Mouse (Mus musculus) heart, adult 2 months (tissue): ENCODE measurements around the gene Zfp1. TPM values are rescaled to one million over a fixed set of nuclear protein-coding genes. Genes with fewer than 3 reads are reported as not detected.

Experiments
- DNase-seq, 2 experiments: peaks; one replicate each; pipeline ENCODE4 v3.0.0; 2021
- H3K27ac ChIP-seq: fragments of 200-600 bp; 2 replicates; pipeline ENCODE4 v1.8.1; 2022
- H3K27me3 ChIP-seq: fragments of 200-500 bp; 2 replicates; pipeline ENCODE4 v1.6.1; 2012; ENCODE audit warnings: mild to moderate bottlenecking, low read length, inconsistent platforms, mixed read lengths; ENCODE audit not compliant: control insufficient read depth, insufficient read depth
- H3K36me3 ChIP-seq: fragments of 200-500 bp; 2 replicates; pipeline ENCODE4 v1.6.1; 2012; ENCODE audit warnings: low read length, inconsistent platforms; ENCODE audit not compliant: control insufficient read depth, insufficient read depth
- H3K4me1 ChIP-seq: fragments of 200-500 bp; 2 replicates; pipeline ENCODE4 v1.6.1; 2011; ENCODE audit warnings: low read length; ENCODE audit not compliant: control insufficient read depth, insufficient read depth
- H3K4me3 ChIP-seq: fragments of 200-600 bp; 2 replicates; pipeline ENCODE4 v1.8.1; 2022
- H3K79me2 ChIP-seq: fragments of 200-500 bp; replicated peaks from 2 replicates; pipeline ENCODE4 v1.6.1; 2012; ENCODE audit warnings: mild to moderate bottlenecking, inconsistent platforms, low read length, moderate library complexity, mixed read lengths; ENCODE audit not compliant: control insufficient read depth, insufficient read depth
- H3K9ac ChIP-seq: fragments of 200-500 bp; 2 replicates; pipeline ENCODE4 v1.6.1; 2012; ENCODE audit warnings: low read depth, mild to moderate bottlenecking, control low read depth, inconsistent platforms, low read length, mixed read lengths
- CTCF ChIP-seq: fragments of 200-600 bp; IDR thresholded peaks from 2 replicates; pipeline ENCODE4 v1.8.1; 2022; ENCODE audit warnings: antibody characterized with exemption, mild to moderate bottlenecking, moderate library complexity
- EP300 ChIP-seq: fragments of 200-500 bp; IDR thresholded peaks from 2 replicates; pipeline ENCODE4 v1.6.1; 2011; ENCODE audit warnings: low read depth, low read length, control low read depth; ENCODE audit not compliant: insufficient read depth
- POLR2A ChIP-seq: fragments of 200-500 bp; IDR thresholded peaks from 2 replicates; pipeline ENCODE4 v1.6.1; 2011; ENCODE audit warnings: mild to moderate bottlenecking, low read depth, low read length, control low read depth; ENCODE audit not compliant: insufficient read depth
- WGBS: fragments of 180-500 bp; shearing (Covaris S2); methylation state at CpG from one replicate; pipeline ENCODE4 v1.1.7; 2018; 5-methylcytosine and 5-hydroxymethylcytosine counted together
- intact Hi-C: fragments of 180-260 bp; cut with DNase I; formaldehyde crosslinking; loops from one replicate; pipeline ENCODE4 v1.15.1; 2025
- polyA plus RNA-seq: library from polyadenylated mRNA; depleted of rRNA; stranded (reverse); fragments of >200 nt; gene quantifications from 2 replicates; pipeline ENCODE4 v1.2.3, GENCODE M21; 2012
- total RNA-seq, 2 experiments: library from RNA; stranded (reverse); gene quantifications; 2 replicates each; pipeline ENCODE4 v1.2.3; 2021

Gene Zfp1
- total and polyA plus RNA-seq, 3 experiments, result 4.3 to 7.6 (median 6.3) TPM

DNA sequence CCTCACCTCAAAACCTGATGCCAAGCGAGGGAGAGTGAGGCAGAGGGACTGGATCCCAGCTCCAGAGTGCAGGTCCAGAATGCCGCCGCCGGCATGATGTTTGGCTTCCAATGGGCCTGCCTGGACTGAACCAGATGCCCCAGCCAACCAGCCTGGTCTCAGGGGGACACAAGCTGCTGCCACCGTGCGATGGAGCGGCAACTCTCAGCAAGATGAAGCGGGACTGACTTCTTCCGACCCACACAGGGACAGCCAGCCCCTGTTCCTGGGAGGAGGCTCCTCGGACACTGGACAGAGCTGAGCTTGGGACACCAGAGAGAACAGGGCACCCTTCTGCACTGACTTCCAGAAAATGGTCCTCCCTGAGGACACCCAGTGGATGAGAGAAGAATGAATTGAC, 20.6 kb upstream of the Zfp1 start:
- WGBS, result 72% methylated on average over 10 of the region's 10 CpGs
- DNase-seq, result no peak
- Histone ChIP-seq H3K9ac (no peak overlapping the region), H3K79me2 (no peaks in the 10 kb centered on the region), H3K27ac (peak overlapping the region; percentile 90), H3K4me1 (peaks cover 33% of the 10 kb centered on the region), H3K4me3 (no peak overlapping the region), H3K36me3 (peaks cover 21% of the 10 kb centered on the region), H3K27me3 (no peaks in the 10 kb centered on the region)
- intact Hi-C loops, result no loop called here
- TF ChIP-seq POLR2A (no peak), EP300 (no peak), CTCF (0 out of 2 replicates have a peak, but pooled peaks have one; percentile 6)

DNA sequence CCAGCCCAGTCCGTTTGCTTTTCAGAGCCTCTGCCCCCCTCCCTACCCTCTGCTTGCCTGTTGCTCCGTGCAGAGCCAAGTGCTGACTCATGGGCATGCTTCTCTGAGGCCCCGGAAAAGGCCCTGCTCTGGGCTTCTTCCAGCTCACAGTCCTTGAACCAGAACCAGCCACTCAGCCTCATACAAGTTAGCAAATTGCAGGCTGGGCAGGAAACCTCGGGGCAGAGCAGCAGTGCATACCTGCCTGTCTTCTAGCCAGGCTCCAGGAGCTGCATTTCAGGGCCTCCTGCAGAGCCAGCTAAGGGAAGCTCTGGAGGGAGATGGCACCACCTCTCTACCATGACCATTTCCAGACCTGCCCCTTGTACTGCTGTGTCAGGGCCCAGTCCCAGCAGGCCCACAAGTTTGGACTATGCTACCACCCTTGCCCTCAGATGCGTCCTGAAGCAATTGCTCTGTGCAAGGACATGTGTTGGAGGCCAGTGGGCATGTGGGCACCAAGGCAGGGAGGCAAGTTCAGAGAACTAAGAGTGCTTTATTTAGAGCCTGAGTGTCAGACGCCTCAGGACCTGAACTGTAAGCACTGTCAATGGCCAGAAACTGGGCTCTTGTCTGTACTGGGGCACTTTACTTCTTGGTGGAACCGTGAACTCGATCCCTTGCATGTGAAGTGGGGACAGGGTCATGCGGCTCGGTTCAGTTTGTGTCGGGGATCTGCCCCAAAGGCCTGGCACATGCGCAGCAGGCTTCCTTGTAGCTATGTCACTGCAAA, 18.9 kb upstream of the Zfp1 start:
- DNase-seq, result peak; percentile 67 to 86
- 35% methylated on average over 12 of the region's 12 CpGs for WGBS
- peak overlapping the region; percentile 23 for H3K9ac ChIP-seq

DNA sequence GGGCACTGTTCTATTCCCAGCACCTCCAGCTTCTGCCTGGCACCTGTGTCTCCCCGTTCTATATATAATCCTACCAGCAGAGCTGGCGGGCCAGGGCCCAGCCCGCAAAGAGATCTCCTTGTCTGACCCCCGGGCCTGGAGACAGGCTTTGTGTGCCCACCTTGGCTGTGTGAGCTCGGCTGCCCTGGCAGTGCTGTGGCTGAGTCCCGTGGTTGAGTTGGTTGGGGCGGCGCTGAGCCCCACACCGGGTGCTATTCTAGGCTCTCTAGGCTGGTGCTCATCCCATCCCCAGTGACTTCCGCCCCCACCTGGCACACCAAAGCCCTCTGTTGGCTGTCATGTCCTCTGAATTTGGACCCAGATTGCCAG, 18.4 kb upstream of the Zfp1 start:
- peaks cover 20% of the 10 kb centered on the region for H3K4me1 ChIP-seq
- peak overlapping the region; percentile 90 for H3K27ac ChIP-seq
- no peak overlapping the region for H3K9ac ChIP-seq
- H3K36me3 ChIP-seq, result peaks cover 13% of the 10 kb centered on the region
- DNase-seq, result peak; percentile 72 to 86
- no peaks in the 10 kb centered on the region for H3K27me3 ChIP-seq
- intact Hi-C loops, result loop anchor here (5.0 kb wide), 2 partner anchors 158 to 283 kb away; no protein-coding TSS in a partner anchor
- H3K79me2 ChIP-seq, result no peaks in the 10 kb centered on the region
- 60% methylated on average over 10 of the region's 10 CpGs for WGBS
- no peak overlapping the region for H3K4me3 ChIP-seq
- TF ChIP-seq CTCF (0 out of 2 replicates have a peak, but pooled peaks have one; percentile 23), EP300 (no peak)

More for the DNA sequence above, 18.9 kb upstream of the Zfp1 start:
- H3K4me3 ChIP-seq, result no peak overlapping the region
- no peaks in the 10 kb centered on the region for H3K79me2 ChIP-seq
- H3K27me3 ChIP-seq, result no peaks in the 10 kb centered on the region
- intact Hi-C loops, result no loop called here
- TF ChIP-seq EP300 (peak; percentile 42; the same call in 1 of the 2 replicates), CTCF (no peak), POLR2A (peak; percentile 37; the same call in 1 of the 2 replicates)
- peak overlapping the region; percentile 90 for H3K27ac ChIP-seq
- peaks cover 14% of the 10 kb centered on the region for H3K36me3 ChIP-seq
- H3K4me1 ChIP-seq, result peaks cover 23% of the 10 kb centered on the region

DNA sequence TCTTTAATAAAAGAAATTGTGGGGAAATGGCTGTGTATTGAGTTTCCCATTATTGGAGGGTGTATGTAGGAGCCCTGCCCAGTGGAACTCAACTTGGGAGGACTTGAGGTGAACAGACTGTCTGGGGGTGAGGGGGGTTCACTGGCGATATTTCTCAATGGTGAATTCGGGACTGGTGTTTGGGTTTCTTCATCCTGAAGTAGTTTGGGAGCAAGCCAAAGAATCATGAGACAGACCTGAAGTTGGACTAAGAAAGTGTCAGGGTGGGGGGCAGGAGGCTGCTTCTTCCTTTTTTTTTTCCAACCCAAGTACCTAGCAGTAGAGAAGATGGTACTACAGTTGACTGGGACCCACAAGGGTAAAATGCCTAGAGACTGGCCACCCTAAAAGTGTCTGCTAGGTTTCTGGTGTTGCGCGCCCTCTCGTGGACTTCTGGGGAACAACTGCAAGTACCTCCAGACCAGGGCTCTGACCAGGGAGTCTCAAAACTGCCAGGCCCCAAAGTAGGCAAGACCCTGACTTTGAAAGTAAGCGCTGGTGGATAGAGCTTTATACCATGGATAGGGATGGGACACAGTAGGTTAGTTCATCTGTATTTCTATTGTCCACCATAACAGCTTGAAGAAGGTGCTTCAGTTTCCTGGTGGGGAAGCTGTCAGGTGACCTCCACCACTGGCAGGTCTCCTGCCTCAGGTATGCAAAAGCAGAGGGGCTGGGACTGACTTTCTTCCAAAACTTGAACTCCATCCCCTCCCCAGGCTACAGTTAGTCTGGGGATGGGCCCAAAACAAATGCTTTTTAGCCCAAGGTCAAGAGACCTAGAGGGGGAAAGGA, 17.3 kb upstream of the Zfp1 start:
- peaks cover 8% of the 10 kb centered on the region for H3K36me3 ChIP-seq
- 23% methylated on average over 6 of the region's 6 CpGs for WGBS
- H3K4me3 ChIP-seq, result no peak overlapping the region
- peak; percentile 76 to 83 for DNase-seq
- H3K27ac ChIP-seq, result peak overlapping the region; percentile 90
- intact Hi-C loops, result loop anchor here (1.0 to 5.0 kb wide), 5 partner anchors 37 to 284 kb away; partner anchors contain the start of gene Znrf1
- H3K9ac ChIP-seq, result no peak overlapping the region
- peaks cover 17% of the 10 kb centered on the region for H3K4me1 ChIP-seq
- no peaks in the 10 kb centered on the region for H3K27me3 ChIP-seq
- H3K79me2 ChIP-seq, result no peaks in the 10 kb centered on the region
- peak; percentile 86; the same call in 1 of the 2 replicates for TF ChIP-seq EP300
- TF ChIP-seq CTCF, result peak; percentile 92
- TF ChIP-seq POLR2A, result no peak

DNA sequence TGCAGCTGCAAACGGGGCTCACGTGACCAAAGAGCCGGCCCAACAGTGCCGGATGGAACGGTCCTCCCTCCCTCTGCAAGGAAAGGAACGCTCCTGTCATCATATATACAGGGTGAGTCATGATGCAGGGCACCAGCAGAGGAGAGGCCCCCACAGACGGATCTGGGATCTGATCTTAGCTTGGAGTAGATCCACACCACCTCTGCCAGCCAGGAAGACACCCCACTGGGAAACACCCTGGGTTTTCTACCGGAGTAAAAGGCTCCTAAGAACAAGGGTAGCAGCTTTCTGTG, 16.7 kb upstream of the Zfp1 start:
- WGBS, result 24% methylated on average over 8 of the region's 8 CpGs

More for the DNA sequence above, 16.7 kb upstream of the Zfp1 start:
- no peak overlapping the region for H3K27ac ChIP-seq
- TF ChIP-seq EP300 (no peak), CTCF (no peak), POLR2A (no peak)
- no peak for DNase-seq
- H3K4me1 ChIP-seq, result peaks cover 15% of the 10 kb centered on the region
- no peak overlapping the region for H3K4me3 ChIP-seq
- no peak overlapping the region for H3K9ac ChIP-seq
- H3K79me2 ChIP-seq, result no peaks in the 10 kb centered on the region
- H3K36me3 ChIP-seq, result peaks cover 5% of the 10 kb centered on the region; the same call in 1 of the 2 replicates
- no peaks in the 10 kb centered on the region for H3K27me3 ChIP-seq
- intact Hi-C loops, result loop anchor here (1.0 to 5.0 kb wide), 5 partner anchors 36 to 284 kb away; partner anchors contain the start of gene Znrf1
